Mouse (Mus musculus): ENCODE data around the gene Sirt2. TPM values are rescaled to one million over a fixed set of nuclear protein-coding genes. Genes with fewer than 3 reads are reported as not detected.

The Sirt2 gene
- total and polyA plus RNA-seq, 3 experiments, result 35.7 to 72.4 TPM; not detected in 1

DNA sequence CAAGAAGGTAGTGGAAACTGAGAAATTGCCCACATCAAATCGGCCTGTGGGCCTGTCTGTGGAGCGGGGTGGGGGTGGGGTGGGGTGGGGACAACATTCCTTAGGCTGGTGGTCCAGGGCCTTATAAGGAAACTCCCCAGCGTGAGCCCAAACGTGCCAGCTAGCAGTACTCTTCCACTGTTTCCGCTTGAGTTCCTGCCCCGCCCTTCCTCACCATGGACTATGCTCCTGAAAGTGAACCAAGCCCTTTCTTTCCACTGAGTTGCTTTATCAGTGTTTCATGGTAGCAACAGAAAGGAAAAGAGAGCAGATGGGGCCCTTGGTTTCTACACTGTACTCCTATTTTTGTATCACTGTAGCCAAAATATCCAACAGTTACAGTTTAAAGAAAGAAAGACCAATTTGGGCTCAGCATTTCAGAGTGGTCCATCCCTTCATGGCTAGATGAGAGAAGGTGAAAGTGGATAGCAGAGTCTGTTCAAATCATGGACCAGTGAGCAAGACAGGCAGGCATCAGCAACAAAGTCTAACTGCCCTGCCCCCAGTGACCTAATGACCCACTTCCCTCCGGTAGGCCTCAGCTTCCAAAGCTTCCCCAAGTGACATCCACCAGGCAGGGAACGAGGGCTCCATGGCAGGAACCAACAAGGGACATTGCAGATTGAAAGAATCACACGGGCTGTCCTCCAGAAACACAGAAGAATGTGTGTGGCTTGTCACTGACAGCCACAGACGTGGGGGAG is 36.5 kb downstream of the Sirt2 start (continued):
- TF ChIP-seq MXI1 (IDR thresholded peaks at IDR 0.05; ENCODE audit: low read depth, low read length), result no peak; the same call in 1 of the 2 replicates
- TF ChIP-seq SMC3 (IDR thresholded peaks at IDR 0.05; ENCODE audit: low read depth, low read length), result no peak
- TF ChIP-seq NRF1 (IDR thresholded peaks at IDR 0.05; ENCODE audit: insufficient read depth, low read depth, low read length, poor library complexity, severe bottlenecking), result no peak
- TF ChIP-seq CHD2 (IDR thresholded peaks at IDR 0.05; ENCODE audit: low read length), result no peak
- no peak for TF ChIP-seq MAX (IDR thresholded peaks at IDR 0.05; ENCODE audit: low read length)
- no peak for TF ChIP-seq ZNF384 (IDR thresholded peaks at IDR 0.05; ENCODE audit: low read depth, low read length)
- TF ChIP-seq GABPA (IDR thresholded peaks at IDR 0.05; ENCODE audit: low read depth, low read length), result no peak
- TF ChIP-seq TAL1 (IDR thresholded peaks at IDR 0.05; ENCODE audit: low read length), result peak; percentile 25; the same call in 1 of the 2 replicates
- no peak for TF ChIP-seq ZKSCAN1 (IDR thresholded peaks at IDR 0.05; ENCODE audit: low read depth, low read length)
- peak; percentile 25 to 44; a peak in 1 of 4 replicates for TF ChIP-seq EP300 (IDR thresholded peaks at IDR 0.05; ENCODE audit: low read depth in 1 of 2, low read length in 2 of 2)

DNA sequence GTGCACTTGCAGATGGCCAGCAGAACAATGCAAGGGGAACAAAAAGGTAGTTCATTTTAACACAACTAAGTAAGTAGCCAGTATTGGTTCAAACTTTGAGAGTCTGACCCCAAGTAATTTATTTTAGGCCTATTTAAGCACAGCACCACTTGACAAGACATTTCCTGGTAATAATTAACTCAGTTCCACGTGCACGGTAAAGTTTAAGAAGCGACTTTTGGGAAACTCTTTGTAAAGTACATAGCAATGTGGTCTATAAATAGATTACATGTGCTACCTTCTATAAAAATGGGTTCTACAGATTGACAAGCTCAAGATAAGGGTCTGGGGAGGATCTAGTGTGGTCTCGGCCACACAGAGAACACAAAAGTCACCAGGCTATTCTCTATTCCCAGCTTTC is 37.2 kb downstream of the Sirt2 start:
- no peak overlapping the region for H3K9ac ChIP-seq (ENCODE audit: control insufficient read depth, low read depth, low read length, poor library complexity, severe bottlenecking)

DNA sequence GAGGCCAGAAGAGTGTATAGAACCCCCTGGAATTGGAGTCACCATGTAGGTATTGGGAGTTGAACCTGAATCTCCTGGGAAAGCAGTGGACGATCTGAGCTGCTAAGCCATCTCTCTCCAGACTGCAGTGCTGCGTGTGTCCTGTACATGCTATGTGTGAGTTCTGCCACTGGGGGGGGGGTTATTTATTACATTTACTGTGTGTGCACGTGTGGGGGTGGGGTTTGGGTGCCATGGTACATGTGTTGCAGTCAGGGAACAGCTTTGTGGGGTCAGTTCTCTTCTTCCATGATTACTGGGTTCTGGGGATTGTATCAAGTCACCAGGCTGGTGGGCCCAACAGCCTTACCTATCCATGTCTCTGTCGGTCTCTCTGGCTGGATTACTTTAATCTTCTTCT is 40.3 kb downstream of the Sirt2 start:
- Histone ChIP-seq H3K9me3 (replicated peaks; ENCODE audit: insufficient read depth, low read length) (no peaks in the 10 kb centered on the region), H3K36me3 (ENCODE audit: control insufficient read depth in 1 of 2, insufficient read depth in 2 of 2, low read length in 2 of 2) (peaks cover 1 to 24% of the 10 kb centered on the region in 2 experiments; a peak in 3 of 4 replicates), H3K4me3 (ENCODE audit: control insufficient read depth in 1 of 2, insufficient read depth in 1 of 2, low read depth in 2 of 2, low read length in 2 of 2) (no peak overlapping the region), H3K27me3 (ENCODE audit: control insufficient read depth in 1 of 2, insufficient read depth in 2 of 2, low read length in 2 of 2) (no peaks in the 10 kb centered on the region), H3K9ac (ENCODE audit: control insufficient read depth, low read depth, low read length, poor library complexity, severe bottlenecking) (no peak overlapping the region), H3K27ac (ENCODE audit: control insufficient read depth, low read depth, low read length) (no peak overlapping the region), H3K4me1 (ENCODE audit: control insufficient read depth in 1 of 2, insufficient read depth in 2 of 2, low read length in 2 of 2) (peaks cover 18 to 23% of the 10 kb centered on the region in 2 experiments), H3K79me2 (ENCODE audit: control insufficient read depth, insufficient read depth, low read length, poor library complexity) (peaks cover 14% of the 10 kb centered on the region)
- TF ChIP-seq GATA1 (IDR thresholded peaks at IDR 0.05; ENCODE audit: low read depth, low read length) (no peak), ZNF384 (IDR thresholded peaks at IDR 0.05; ENCODE audit: low read depth, low read length) (0 out of 2 replicates have a peak, but pooled peaks have one; percentile 36), HCFC1 (IDR thresholded peaks at IDR 0.05; ENCODE audit: low read depth, low read length) (no peak), MAX (IDR thresholded peaks at IDR 0.05; ENCODE audit: low read length) (peak; percentile 44; the same call in 1 of the 2 replicates), GABPA (IDR thresholded peaks at IDR 0.05; ENCODE audit: low read depth, low read length) (no peak), MXI1 (IDR thresholded peaks at IDR 0.05; ENCODE audit: low read depth, low read length) (0 out of 2 replicates have a peak, but pooled peaks have one; percentile 24), BHLHE40 (IDR thresholded peaks at IDR 0.05; ENCODE audit: borderline replicate concordance, low read depth, low read length) (peak; percentile 75; the same call in 1 of the 2 replicates), ETS1 (IDR thresholded peaks at IDR 0.05; ENCODE audit: low read depth, low read length) (no peak), RAD21 (IDR thresholded peaks at IDR 0.05; ENCODE audit: low read depth, low read length) (no peak), ZMIZ1 (IDR thresholded peaks at IDR 0.05; ENCODE audit: low read depth, low read length) (no peak), SMC3 (IDR thresholded peaks at IDR 0.05; ENCODE audit: low read depth, low read length) (no peak), CTCF (IDR thresholded peaks at IDR 0.05 in 2 of 3, conservative IDR thresholded peaks at IDR 0.05 in 1 of 3; ENCODE audit: control insufficient read depth in 1 of 3, insufficient read depth in 1 of 3, low read depth in 2 of 3, low read length in 3 of 3, poor library complexity in 1 of 3, severe bottlenecking in 1 of 3) (peak in 1 of 3 experiments; percentile 25; a peak in 2 of 6 replicates), TBP (IDR thresholded peaks at IDR 0.05; ENCODE audit: low read depth, low read length) (no peak), MAFK (IDR thresholded peaks at IDR 0.05; ENCODE audit: borderline replicate concordance, low read depth, low read length) (no peak), MAZ (IDR thresholded peaks at IDR 0.05; ENCODE audit: low read depth, low read length) (no peak), TAL1 (IDR thresholded peaks at IDR 0.05; ENCODE audit: low read length) (no peak), POLR2AphosphoS2 (IDR thresholded peaks at IDR 0.05; ENCODE audit: low read length) (no peak), NELFE (IDR thresholded peaks at IDR 0.05; ENCODE audit: low read depth, low read length) (no peak)
- DNase-seq (ENCODE audit: low read depth, low spot score), result peak; percentile 67

More for the DNA sequence above, 37.2 kb downstream of the Sirt2 start:
- Histone ChIP-seq H3K4me1 (ENCODE audit: control insufficient read depth in 1 of 2, insufficient read depth in 2 of 2, low read length in 2 of 2) (peaks cover 18 to 24% of the 10 kb centered on the region in 2 experiments), H3K79me2 (ENCODE audit: control insufficient read depth, insufficient read depth, low read length, poor library complexity) (no peaks in the 10 kb centered on the region; the same call in 1 of the 2 replicates), H3K36me3 (ENCODE audit: control insufficient read depth in 1 of 2, insufficient read depth in 2 of 2, low read length in 2 of 2) (peaks cover 0 to 24% of the 10 kb centered on the region in 2 experiments; a peak in 2 of 4 replicates), H3K27ac (ENCODE audit: control insufficient read depth, low read depth, low read length) (no peak overlapping the region), H3K27me3 (ENCODE audit: control insufficient read depth in 1 of 2, insufficient read depth in 2 of 2, low read length in 2 of 2) (no peaks in the 10 kb centered on the region), H3K4me3 (ENCODE audit: control insufficient read depth in 1 of 2, insufficient read depth in 1 of 2, low read depth in 2 of 2, low read length in 2 of 2) (no peak overlapping the region), H3K9me3 (replicated peaks; ENCODE audit: insufficient read depth, low read length) (no peaks in the 10 kb centered on the region)
- no peak for TF ChIP-seq GABPA (IDR thresholded peaks at IDR 0.05; ENCODE audit: low read depth, low read length)
- no peak for TF ChIP-seq CTCF (IDR thresholded peaks at IDR 0.05 in 2 of 3, conservative IDR thresholded peaks at IDR 0.05 in 1 of 3; ENCODE audit: control insufficient read depth in 1 of 3, insufficient read depth in 1 of 3, low read depth in 2 of 3, low read length in 3 of 3, poor library complexity in 1 of 3, severe bottlenecking in 1 of 3)
- TF ChIP-seq MAX (IDR thresholded peaks at IDR 0.05; ENCODE audit: low read length), result no peak
- 0 out of 2 replicates have a peak, but pooled peaks have one; percentile 35 for TF ChIP-seq MEF2A (IDR thresholded peaks at IDR 0.05; ENCODE audit: extremely low read depth, insufficient replicate concordance, low read depth, low read length, poor library complexity, severe bottlenecking)
- no peak for TF ChIP-seq ZMIZ1 (IDR thresholded peaks at IDR 0.05; ENCODE audit: low read depth, low read length)
- no peak for TF ChIP-seq ZNF384 (IDR thresholded peaks at IDR 0.05; ENCODE audit: low read depth, low read length)
- DNase-seq (ENCODE audit: low read depth, low spot score), result no peak

Measured in MEL (cell line).